Mouse (Mus musculus) adrenal gland, postnatal 14 days (tissue): ENCODE results near the gene Gm47283. TPM values are rescaled to one million over a fixed set of nuclear protein-coding genes. Genes with fewer than 3 reads are reported as not detected.

Source experiments
- total RNA-seq: library from RNA; stranded (reverse); gene quantifications from 2 replicates; pipeline ENCODE4 v1.2.3, GENCODE M21; 2021

Gm47283 gene
- total RNA-seq, 1 experiment from 2014 or later = not detected

Other genes starting within 250 kb of the Gm47283 start
- gene Gm21860, start 29.9 kb upstream of the Gm47283 start, total RNA-seq = not detected in 2 replicates
- gene Gm21748, start 54.4 kb downstream of the Gm47283 start, total RNA-seq = not detected in 2 replicates